Mouse (Mus musculus) R1 (cell line): ENCODE data around the gene Cfap20.

Source experiments
- DNase-seq: peaks from one replicate; pipeline ENCODE4 v3.0.0-alpha.2; 2018; ENCODE audit warnings: low read depth, low spot score

Cfap20 gene

GRCm38 (mm10) chr8:95374429-95374828 lies 60.2 kb downstream of the Cfap20 start:
- DNase-seq = no peak

GRCm38 (mm10) chr8:95373389-95374002 lies 61.2 kb downstream of the Cfap20 start:
- no peak for DNase-seq
